Comparison of ENCODE assay signal across 17 mouse cellular contexts in genomic region chr1:136289803-136290202, GRCm38 (mm10). TPM values are rescaled to one million over a fixed set of nuclear protein-coding genes. Genes with fewer than 3 reads are reported as not detected.
DNase-seq lines count a peak whose midpoint lies in the region; ATAC-seq and TF ChIP-seq lines count a peak whose summit lies in the region.
"Had no signal": no experiment of that assay in that cellular context is flagged by ENCODE, and none has a peak within 500 bp of the region (broad histone marks: within the 10 kb centered on the region; RNA-seq: fewer than 3 reads in every experiment).

No protein-coding gene starts in this region.

- 69% methylated on average over 1 of the region's 1 CpGs for WGBS in hindbrain, embryonic 14.5 days
- WGBS in hindbrain, embryonic 13.5 days = 76% methylated on average over 1 of the region's 1 CpGs
- WGBS in liver, postnatal 0 days (ENCODE audit: insufficient replicate concordance) = 59% methylated on average over 1 of the region's 1 CpGs
- 31% methylated on average over 1 of the region's 1 CpGs for WGBS in liver, embryonic 12.5 days (ENCODE audit: insufficient replicate concordance)

- H3K9me3 ChIP-seq in hindbrain, embryonic 14.5 days (ENCODE audit: control insufficient read depth, low read length) = no peaks in the 10 kb centered on the region
- H3K9me3 ChIP-seq in hindbrain, embryonic 13.5 days = no peaks in the 10 kb centered on the region
- H3K9me3 ChIP-seq in liver, postnatal 0 days (ENCODE audit: low read length) = no peaks in the 10 kb centered on the region
- no peaks in the 10 kb centered on the region for H3K9me3 ChIP-seq in liver, embryonic 12.5 days (replicated peaks)
- H3K9me3 ChIP-seq in E14TG2a.4 (ENCODE audit: low read length) = no peaks in the 10 kb centered on the region
- H3K9me3 ChIP-seq: forebrain, embryonic 15.5 days; heart, embryonic 10.5 days; limb, embryonic 12.5 days; neural tube, embryonic 13.5 days had no signal

- ATAC-seq in hindbrain, embryonic 14.5 days (ENCODE audit: low FRiP score) = no peak
- no peak for ATAC-seq in hindbrain, embryonic 13.5 days (ENCODE audit: low FRiP score)
- no peak for ATAC-seq in liver, postnatal 0 days
- no peak for ATAC-seq in liver, embryonic 12.5 days
- ATAC-seq in Patski = no peak
- ATAC-seq: forebrain, embryonic 15.5 days had no signal

- DNase-seq in hindbrain, embryonic 14.5 days (ENCODE audit: low spot score) = peak; percentile 42
- no peak for DNase-seq in liver, postnatal 0 days
- DNase-seq in Patski (ENCODE audit: low read depth, low spot score) = no peak
- no peak for DNase-seq in right cerebral cortex, postnatal 4 days
- DNase-seq: adrenal gland, postnatal 10 days; heart, postnatal 4 days; kidney, adult 2 months; thymus, postnatal 14 days had no signal

- H3K27me3 ChIP-seq in hindbrain, embryonic 14.5 days (ENCODE audit: control insufficient read depth, insufficient read depth, low read length) = no peaks in the 10 kb centered on the region
- H3K27me3 ChIP-seq in hindbrain, embryonic 13.5 days = no peaks in the 10 kb centered on the region
- no peaks in the 10 kb centered on the region for H3K27me3 ChIP-seq in liver, postnatal 0 days (ENCODE audit: insufficient read depth, low read length)
- H3K27me3 ChIP-seq in liver, embryonic 12.5 days (replicated peaks) = no peaks in the 10 kb centered on the region
- H3K27me3 ChIP-seq in E14TG2a.4 (ENCODE audit: insufficient read depth, low read length) (no peaks in the 10 kb centered on the region), Patski (no peaks in the 10 kb centered on the region)
- H3K27me3 ChIP-seq: forebrain, embryonic 15.5 days; limb, embryonic 12.5 days; neural tube, embryonic 13.5 days had no signal

- peak; percentile 1; the same call in 1 of the 2 replicates for TF ChIP-seq CTCF in liver, postnatal 0 days (IDR thresholded peaks at IDR 0.05; ENCODE audit: low read depth)
- TF ChIP-seq CTCF in E14TG2a.4 (conservative IDR thresholded peaks at IDR 0.05; ENCODE audit: low read length) = peak; percentile 29
- TF ChIP-seq CTCF in Patski (IDR thresholded peaks at IDR 0.05) = peak; percentile 36

- H3K4me3 ChIP-seq in hindbrain, embryonic 14.5 days (replicated peaks; ENCODE audit: low read length) = no peak overlapping the region
- no peak overlapping the region for H3K4me3 ChIP-seq in hindbrain, embryonic 13.5 days
- H3K4me3 ChIP-seq in liver, postnatal 0 days (ENCODE audit: low read depth, low read length) = no peak overlapping the region
- H3K4me3 ChIP-seq in liver, embryonic 12.5 days = no peak overlapping the region
- H3K4me3 ChIP-seq in E14TG2a.4 (replicated peaks; ENCODE audit: low read length) = no peak overlapping the region
- H3K4me3 ChIP-seq: forebrain, embryonic 15.5 days; heart, embryonic 10.5 days; limb, embryonic 12.5 days; neural tube, embryonic 13.5 days had no signal

- no peaks in the 10 kb centered on the region for H3K4me1 ChIP-seq in hindbrain, embryonic 14.5 days (replicated peaks; ENCODE audit: control insufficient read depth, insufficient read depth, low read length)
- H3K4me1 ChIP-seq in hindbrain, embryonic 13.5 days (replicated peaks) = no peaks in the 10 kb centered on the region
- H3K4me1 ChIP-seq in liver, postnatal 0 days (ENCODE audit: insufficient read depth) = no peaks in the 10 kb centered on the region
- H3K4me1 ChIP-seq in liver, embryonic 12.5 days = no peaks in the 10 kb centered on the region
- peaks cover 3% of the 10 kb centered on the region; the same call in 1 of the 2 replicates for H3K4me1 ChIP-seq in E14TG2a.4 (replicated peaks; ENCODE audit: low read depth, low read length)
- H3K4me1 ChIP-seq: forebrain, embryonic 15.5 days; heart, embryonic 10.5 days; limb, embryonic 12.5 days; neural tube, embryonic 13.5 days had no signal

- TF ChIP-seq EP300 in liver, postnatal 0 days (IDR thresholded peaks at IDR 0.05; ENCODE audit: low read depth) = no peak

- no peak overlapping the region for H3K4me2 ChIP-seq in hindbrain, embryonic 14.5 days (replicated peaks)
- no peak overlapping the region for H3K4me2 ChIP-seq in hindbrain, embryonic 13.5 days
- no peak overlapping the region for H3K4me2 ChIP-seq in liver, postnatal 0 days (ENCODE audit: low read depth, low read length)
- H3K4me2 ChIP-seq in liver, embryonic 12.5 days = no peak overlapping the region
- H3K4me2 ChIP-seq: forebrain, embryonic 15.5 days; limb, embryonic 12.5 days; neural tube, embryonic 13.5 days had no signal

- H3K27ac ChIP-seq in hindbrain, embryonic 14.5 days = no peak overlapping the region
- no peak overlapping the region for H3K27ac ChIP-seq in hindbrain, embryonic 13.5 days
- no peak overlapping the region for H3K27ac ChIP-seq in liver, postnatal 0 days (ENCODE audit: low read depth)
- no peak overlapping the region for H3K27ac ChIP-seq in liver, embryonic 12.5 days
- H3K27ac ChIP-seq: forebrain, embryonic 15.5 days; heart, embryonic 10.5 days; limb, embryonic 12.5 days; neural tube, embryonic 13.5 days had no signal

- POLR2A ChIA-PET in Patski (lab: Charles Lee) = interaction anchor here (0.6 kb wide), 1 partner anchor 135 kb away, joined by 3 read pairs; no protein-coding TSS in a partner anchor

- H3K9ac ChIP-seq in hindbrain, embryonic 14.5 days = no peak overlapping the region
- H3K9ac ChIP-seq in hindbrain, embryonic 13.5 days = no peak overlapping the region
- H3K9ac ChIP-seq in liver, postnatal 0 days (replicated peaks) = no peak overlapping the region
- no peak overlapping the region for H3K9ac ChIP-seq in liver, embryonic 12.5 days
- H3K9ac ChIP-seq: forebrain, embryonic 15.5 days; limb, embryonic 12.5 days; neural tube, embryonic 13.5 days had no signal

- in situ Hi-C loops in Patski (cut with MboI; ENCODE audit: low pct_unique_long_range_greater_than_20kb) = no loop called here

- H3K36me3 ChIP-seq in hindbrain, embryonic 14.5 days (replicated peaks; ENCODE audit: control insufficient read depth, insufficient read depth) = peaks cover 38% of the 10 kb centered on the region
- H3K36me3 ChIP-seq in hindbrain, embryonic 13.5 days = peaks cover 15% of the 10 kb centered on the region
- H3K36me3 ChIP-seq in liver, postnatal 0 days (replicated peaks; ENCODE audit: insufficient read depth, low read length) = peaks cover 25% of the 10 kb centered on the region
- peaks cover 59% of the 10 kb centered on the region for H3K36me3 ChIP-seq in liver, embryonic 12.5 days
- peaks cover 9% of the 10 kb centered on the region for H3K36me3 ChIP-seq in E14TG2a.4 (ENCODE audit: insufficient read depth, low read length)

- CTCF ChIA-PET in Patski (lab: Charles Lee) = interaction anchor here (0.8 to 2.5 kb wide), 5 partner anchors 14 to 169 kb away, joined by 3 to 7 read pairs (median 4); no protein-coding TSS in a partner anchor

RNA-seq across cellular contexts. Expression of gene Gpr25, which starts 29.1 kb away (rescaled TPM):
- polyA plus RNA-seq in hindbrain, embryonic 14.5 days (2014; fragmentation: Nextera tagmentation; extraction: Ambion mirVana) = 1.2 and 2.3 TPM in 2 replicates
- polyA plus RNA-seq in hindbrain, embryonic 13.5 days (2015; fragmentation: Nextera tagmentation; extraction: Ambion mirVana) = 0.16 and 0.26 TPM in 2 replicates
- not detected in 2 replicates for polyA plus RNA-seq in liver, postnatal 0 days (2015; fragmentation: Nextera tagmentation; extraction: Ambion mirVana)
- not detected in 2 replicates for polyA plus RNA-seq in liver, embryonic 12.5 days (2016; fragmentation: Nextera tagmentation; extraction: Ambion mirVana)
- polyA plus RNA-seq in Patski (2021) = not detected
- polyA plus RNA-seq: heart, embryonic 10.5 days; limb, embryonic 12.5 days; liver, embryonic 16.5 days; stomach, embryonic 16.5 days had no signal

RNA-seq across cellular contexts. Expression of gene Inava, which starts 55.7 kb away (rescaled TPM):
- 2.6 and 2.8 TPM in 2 replicates for polyA plus RNA-seq in hindbrain, embryonic 14.5 days (2014; fragmentation: Nextera tagmentation; extraction: Ambion mirVana)
- polyA plus RNA-seq in hindbrain, embryonic 13.5 days (2015; fragmentation: Nextera tagmentation; extraction: Ambion mirVana) = 3.4 and 3.5 TPM in 2 replicates
- 0.09 TPM in 2 replicates for polyA plus RNA-seq in liver, postnatal 0 days (2015; fragmentation: Nextera tagmentation; extraction: Ambion mirVana)
- polyA plus RNA-seq in liver, embryonic 12.5 days (2016; fragmentation: Nextera tagmentation; extraction: Ambion mirVana) = 0.67 and 1.0 TPM in 2 replicates
- polyA plus RNA-seq in Patski (2021) = 21.6 TPM

RNA-seq across cellular contexts. Expression of gene Camsap2, which starts 56.1 kb away (rescaled TPM):
- 59.5 and 62.9 TPM in 2 replicates for polyA plus RNA-seq in hindbrain, embryonic 14.5 days (2014; fragmentation: Nextera tagmentation; extraction: Ambion mirVana)
- polyA plus RNA-seq in hindbrain, embryonic 13.5 days (2015; fragmentation: Nextera tagmentation; extraction: Ambion mirVana) = 28.2 TPM in 2 replicates
- polyA plus RNA-seq in liver, postnatal 0 days (2015; fragmentation: Nextera tagmentation; extraction: Ambion mirVana) = 3.1 and 3.4 TPM in 2 replicates
- 10.9 and 11.1 TPM in 2 replicates for polyA plus RNA-seq in liver, embryonic 12.5 days (2016; fragmentation: Nextera tagmentation; extraction: Ambion mirVana)
- polyA plus RNA-seq in Patski (2021) = 36.8 TPM
